Mouse (Mus musculus) kidney, embryonic 15.5 days (tissue): ENCODE measurements around the gene Fut7. TPM values are rescaled to one million over a fixed set of nuclear protein-coding genes. Genes with fewer than 3 reads are reported as not detected.

ENCODE experiments used
- ATAC-seq: fragments of 200-750 bp; cut with Nextera tagmentation; replicated peaks from 2 replicates; pipeline ENCODE4 v1.8.0; 2017; ENCODE audit warnings: moderate TSS enrichment; ENCODE audit not compliant: low FRiP score
- H3K27ac ChIP-seq: fragments of 300-500 bp; sonication (generic); 2 replicates; pipeline ENCODE4 v1.5.1; 2015; ENCODE audit warnings: mild to moderate bottlenecking, inconsistent platforms
- H3K27me3 ChIP-seq: fragments of 300-500 bp; sonication (generic); 2 replicates; pipeline ENCODE4 v1.6.1; 2015; ENCODE audit warnings: inconsistent platforms
- H3K36me3 ChIP-seq: fragments of 300-500 bp; sonication (generic); 2 replicates; pipeline ENCODE4 v1.6.1; 2015; ENCODE audit warnings: inconsistent platforms
- H3K4me1 ChIP-seq: fragments of 300-500 bp; sonication (generic); 2 replicates; pipeline ENCODE4 v1.6.1; 2015; ENCODE audit warnings: inconsistent platforms
- H3K4me2 ChIP-seq: fragments of 300-500 bp; sonication (generic); 2 replicates; pipeline ENCODE4 v1.6.1; 2015; ENCODE audit warnings: moderate library complexity, mild to moderate bottlenecking, inconsistent platforms
- H3K4me3 ChIP-seq: fragments of 300-500 bp; sonication (generic); replicated peaks from 2 replicates; pipeline ENCODE4 v1.5.1; 2015; ENCODE audit warnings: mild to moderate bottlenecking, inconsistent platforms
- H3K9ac ChIP-seq: fragments of 300-500 bp; sonication (generic); 2 replicates; pipeline ENCODE4 v1.6.1; 2015; ENCODE audit warnings: mild to moderate bottlenecking, inconsistent platforms
- H3K9me3 ChIP-seq: fragments of 300-500 bp; sonication (generic); replicated peaks from 2 replicates; pipeline ENCODE4 v1.6.1; 2016; ENCODE audit warnings: inconsistent platforms
- WGBS: fragments of 180-500 bp; shearing (Covaris S2); methylation state at CpG from one replicate; pipeline ENCODE4 v1.1.7; 2015; ENCODE audit warnings: mixed read lengths; 5-methylcytosine and 5-hydroxymethylcytosine counted together
- polyA plus RNA-seq: library from polyadenylated mRNA; unstranded; fragments of >200 nt; fragmentation: Nextera tagmentation; extraction: Ambion mirVana; gene quantifications from 2 replicates; pipeline ENCODE4 v1.2.1, GENCODE M21; 2015

The Fut7 gene
- polyA plus RNA-seq: 0.08 and 0.18 TPM in 2 replicates

- no peak within 1 kb of the TSS for H3K4me2 ChIP-seq
- no peak within 1 kb of the TSS for H3K27ac ChIP-seq
- H3K9me3 ChIP-seq: no peaks in the 10 kb centered on the region
- WGBS: 56% methylated on average over 17 of the region's 17 CpGs
- 0 out of 2 replicates have a peak within 1 kb of the TSS, but pooled peaks have one; percentile 10 for H3K9ac ChIP-seq
- H3K27me3 ChIP-seq: peaks cover 25% of the 10 kb centered on the region
- peaks cover 8% of the 10 kb centered on the region; the same call in 1 of the 2 replicates for H3K4me1 ChIP-seq
- H3K36me3 ChIP-seq: no peaks in the 10 kb centered on the region
- H3K4me3 ChIP-seq: no peak within 1 kb of the TSS
- ATAC-seq: no peak; the same call in 1 of the 2 replicates
These were observed at the start of gene Fut7 for GRCm38 (mm10) chr2:25422587-25423410. Fut7 (plus strand) TSS chr2:25423267.

GRCm38 (mm10) chr2:25373431-25373830 is 49.6 kb upstream of the Fut7 start:
- Histone ChIP-seq H3K4me3 (peak overlapping the region; percentile 73), H3K9me3 (no peaks in the 10 kb centered on the region), H3K27ac (no peak overlapping the region), H3K36me3 (peaks cover 35% of the 10 kb centered on the region), H3K4me2 (peak overlapping the region; percentile 97), H3K9ac (peak overlapping the region; percentile 65; the same call in 1 of the 2 replicates), H3K27me3 (peaks cover 4% of the 10 kb centered on the region; the same call in 1 of the 2 replicates), H3K4me1 (peaks cover 27% of the 10 kb centered on the region)
- 26% methylated on average over 1 of the region's 2 CpGs for WGBS
- ATAC-seq: no peak

GRCm38 (mm10) chr2:25376589-25376988 is 46.5 kb upstream of the Fut7 start:
- 66% methylated on average over 4 of the region's 4 CpGs for WGBS
- no peaks in the 10 kb centered on the region for H3K9me3 ChIP-seq
- H3K4me2 ChIP-seq: no peak overlapping the region
- no peak overlapping the region for H3K4me3 ChIP-seq
- peaks cover 40% of the 10 kb centered on the region for H3K36me3 ChIP-seq
- peaks cover 26% of the 10 kb centered on the region for H3K4me1 ChIP-seq
- no peak overlapping the region for H3K9ac ChIP-seq
- no peaks in the 10 kb centered on the region for H3K27me3 ChIP-seq
- no peak overlapping the region for H3K27ac ChIP-seq
- ATAC-seq: no peak

GRCm38 (mm10) chr2:25384492-25384891 is 38.6 kb upstream of the Fut7 start:
- H3K4me2 ChIP-seq: no peak overlapping the region
- no peaks in the 10 kb centered on the region for H3K9me3 ChIP-seq
- no peak overlapping the region for H3K4me3 ChIP-seq
- no peak for ATAC-seq
- H3K36me3 ChIP-seq: no peaks in the 10 kb centered on the region
- H3K4me1 ChIP-seq: no peaks in the 10 kb centered on the region
- H3K27ac ChIP-seq: no peak overlapping the region
- WGBS: 79% methylated on average over 5 of the region's 5 CpGs
- H3K27me3 ChIP-seq: no peaks in the 10 kb centered on the region
- no peak overlapping the region for H3K9ac ChIP-seq

- 80% methylated on average over 5 of the region's 5 CpGs for WGBS
- H3K9ac ChIP-seq: no peak overlapping the region
- peaks cover 22% of the 10 kb centered on the region for H3K27me3 ChIP-seq
- H3K4me1 ChIP-seq: peaks cover 24% of the 10 kb centered on the region
- H3K4me2 ChIP-seq: no peak overlapping the region
- ATAC-seq: no peak
- no peak overlapping the region for H3K4me3 ChIP-seq
- H3K36me3 ChIP-seq: no peaks in the 10 kb centered on the region
- no peaks in the 10 kb centered on the region for H3K9me3 ChIP-seq
- H3K27ac ChIP-seq: no peak overlapping the region
These were observed 31.8 kb upstream of the Fut7 start for GRCm38 (mm10) chr2:25391266-25391665.

- no peak overlapping the region for H3K4me3 ChIP-seq
- peaks cover 55% of the 10 kb centered on the region for H3K27me3 ChIP-seq
- ATAC-seq: peak; percentile 44; the same call in 1 of the 2 replicates
- H3K27ac ChIP-seq: peak overlapping the region; percentile 27; the same call in 1 of the 2 replicates
- no peak overlapping the region for H3K4me2 ChIP-seq
- WGBS: 37% methylated on average over 3 of the region's 3 CpGs
- no peaks in the 10 kb centered on the region for H3K9me3 ChIP-seq
- H3K4me1 ChIP-seq: peaks cover 33% of the 10 kb centered on the region
- no peak overlapping the region for H3K9ac ChIP-seq
- no peaks in the 10 kb centered on the region for H3K36me3 ChIP-seq
These were observed 28.5 kb upstream of the Fut7 start for GRCm38 (mm10) chr2:25394281-25395221.

GRCm38 (mm10) chr2:25395721-25396596 is 27.1 kb upstream of the Fut7 start, which contains the start of gene Entpd2:
Entpd2 (plus strand) TSS chr2:25395874.
- H3K4me2 ChIP-seq: peak within 1 kb of the TSS; percentile 90
- H3K9ac ChIP-seq: peak within 1 kb of the TSS; percentile 24
- H3K27me3 ChIP-seq: peaks cover 69% of the 10 kb centered on the region
- WGBS: 3% methylated on average over 57 of the region's 57 CpGs
- no peaks in the 10 kb centered on the region for H3K36me3 ChIP-seq
- H3K4me1 ChIP-seq: peaks cover 37% of the 10 kb centered on the region
- ATAC-seq: peak; percentile 55
- peak within 1 kb of the TSS; percentile 50 for H3K4me3 ChIP-seq
- no peak within 1 kb of the TSS for H3K27ac ChIP-seq
- H3K9me3 ChIP-seq: no peaks in the 10 kb centered on the region

- Histone ChIP-seq H3K4me3 (peak overlapping the region; percentile 50), H3K4me2 (peak overlapping the region; percentile 90), H3K9me3 (no peaks in the 10 kb centered on the region), H3K27me3 (peaks cover 75% of the 10 kb centered on the region), H3K36me3 (no peaks in the 10 kb centered on the region), H3K9ac (no peak overlapping the region), H3K4me1 (peaks cover 37% of the 10 kb centered on the region), H3K27ac (no peak overlapping the region)
- no peak for ATAC-seq
- 36% methylated on average over 3 of the region's 3 CpGs for WGBS
These were observed 26.5 kb upstream of the Fut7 start for GRCm38 (mm10) chr2:25396597-25396983.

GRCm38 (mm10) chr2:25397010-25397409 is 26.1 kb upstream of the Fut7 start:
- ATAC-seq: no peak
- H3K27me3 ChIP-seq: peaks cover 79% of the 10 kb centered on the region
- no peak overlapping the region for H3K9ac ChIP-seq
- H3K9me3 ChIP-seq: no peaks in the 10 kb centered on the region
- WGBS: 39% methylated on average over 1 of the region's 1 CpGs
- no peaks in the 10 kb centered on the region for H3K36me3 ChIP-seq
- H3K4me2 ChIP-seq: peak overlapping the region; percentile 90; the same call in 1 of the 2 replicates
- no peak overlapping the region; the same call in 1 of the 2 replicates for H3K4me3 ChIP-seq
- no peak overlapping the region for H3K27ac ChIP-seq
- peaks cover 37% of the 10 kb centered on the region for H3K4me1 ChIP-seq

- H3K27ac ChIP-seq: no peak overlapping the region
- H3K9me3 ChIP-seq: no peaks in the 10 kb centered on the region
- 94% methylated on average over 7 of the region's 7 CpGs for WGBS
- H3K36me3 ChIP-seq: no peaks in the 10 kb centered on the region
- H3K9ac ChIP-seq: no peak overlapping the region
- H3K4me1 ChIP-seq: peaks cover 43% of the 10 kb centered on the region
- H3K27me3 ChIP-seq: peaks cover 89% of the 10 kb centered on the region
- H3K4me3 ChIP-seq: no peak overlapping the region
- no peak for ATAC-seq
- no peak overlapping the region for H3K4me2 ChIP-seq
These were observed 25.0 kb upstream of the Fut7 start for GRCm38 (mm10) chr2:25398065-25398464.

- WGBS: 71% methylated on average over 8 of the region's 8 CpGs
These were observed 24.0 kb upstream of the Fut7 start, which contains the start of gene Npdc1 for GRCm38 (mm10) chr2:25399051-25399450. Npdc1 (plus strand) TSS chr2:25399351.

More at GRCm38 (mm10) chr2:25399051-25399450, 24.0 kb upstream of the Fut7 start, which contains the start of gene Npdc1:
- no peak within 1 kb of the TSS for H3K4me2 ChIP-seq
- ATAC-seq: no peak
- no peak within 1 kb of the TSS for H3K27ac ChIP-seq
- H3K9me3 ChIP-seq: no peaks in the 10 kb centered on the region
- peaks cover 96% of the 10 kb centered on the region for H3K27me3 ChIP-seq
- no peaks in the 10 kb centered on the region for H3K36me3 ChIP-seq
- H3K4me3 ChIP-seq: no peak within 1 kb of the TSS
- H3K9ac ChIP-seq: no peak within 1 kb of the TSS
- H3K4me1 ChIP-seq: peaks cover 48% of the 10 kb centered on the region
